Mouse (Mus musculus): ENCODE data around the gene Gabra3. TPM values are rescaled to one million over a fixed set of nuclear protein-coding genes. Genes with fewer than 3 reads are reported as not detected.
A peak's percentile ranks its signal among the peaks of the same experiment; 100 is the strongest.

The Gabra3 gene
- 46.1 and 53.3 TPM in 2 replicates for polyA plus RNA-seq (2015; fragmentation: Nextera tagmentation; extraction: Ambion mirVana)

GRCm38 (mm10) chrX:72656230-72656898 is at the start of gene Gabra3:
Gene Gabra3 (minus strand): TSS chrX:72656848.
- peak within 1 kb of the TSS; percentile 53 for H3K4me2 ChIP-seq
- H3K4me3 ChIP-seq (replicated peaks) = peak within 1 kb of the TSS; percentile 47
- H3K9me3 ChIP-seq (replicated peaks) = no peaks in the 10 kb centered on the region
- H3K27me3 ChIP-seq (replicated peaks) = no peaks in the 10 kb centered on the region
- H3K9ac ChIP-seq (replicated peaks) = peak within 1 kb of the TSS; percentile 52
- peak; percentile 92 for ATAC-seq (ENCODE audit: low FRiP score)
- H3K36me3 ChIP-seq = no peaks in the 10 kb centered on the region
- 9% methylated on average over 4 of the region's 4 CpGs for WGBS
- H3K27ac ChIP-seq (replicated peaks) = peak within 1 kb of the TSS; percentile 77
- H3K4me1 ChIP-seq = no peaks in the 10 kb centered on the region; the same call in 1 of the 2 replicates

GRCm38 (mm10) chrX:72655789-72656188 is 859 bp downstream of the Gabra3 start:
- ATAC-seq (ENCODE audit: low FRiP score) = peak; percentile 91
- Histone ChIP-seq H3K4me3 (replicated peaks) (peak overlapping the region; percentile 47), H3K9me3 (replicated peaks) (no peaks in the 10 kb centered on the region), H3K27me3 (replicated peaks) (no peaks in the 10 kb centered on the region), H3K9ac (replicated peaks) (peak overlapping the region; percentile 52), H3K27ac (replicated peaks) (peak overlapping the region; percentile 77), H3K36me3 (no peaks in the 10 kb centered on the region), H3K4me1 (no peaks in the 10 kb centered on the region; the same call in 1 of the 2 replicates), H3K4me2 (peak overlapping the region; percentile 53)
- WGBS = 18% methylated on average over 10 of the region's 11 CpGs

- 21% methylated on average over 5 of the region's 5 CpGs for WGBS
- H3K4me1 ChIP-seq = no peaks in the 10 kb centered on the region; the same call in 1 of the 2 replicates
- H3K9ac ChIP-seq (replicated peaks) = peak overlapping the region; percentile 52
- H3K27ac ChIP-seq (replicated peaks) = peak overlapping the region; percentile 77
- H3K36me3 ChIP-seq = no peaks in the 10 kb centered on the region
- peak; percentile 76 for ATAC-seq (ENCODE audit: low FRiP score)
- peak overlapping the region; percentile 47 for H3K4me3 ChIP-seq (replicated peaks)
- no peaks in the 10 kb centered on the region for H3K9me3 ChIP-seq (replicated peaks)
- peak overlapping the region; percentile 53 for H3K4me2 ChIP-seq
- no peaks in the 10 kb centered on the region for H3K27me3 ChIP-seq (replicated peaks)
Observed at GRCm38 (mm10) chrX:72655381-72655780, 1.3 kb downstream of the Gabra3 start.

- H3K27ac ChIP-seq (replicated peaks) = no peak overlapping the region
- no peak overlapping the region for H3K9ac ChIP-seq (replicated peaks)
- no peaks in the 10 kb centered on the region for H3K27me3 ChIP-seq (replicated peaks)
- H3K4me1 ChIP-seq = no peaks in the 10 kb centered on the region; the same call in 1 of the 2 replicates
- 77% methylated on average over 3 of the region's 3 CpGs for WGBS
- no peaks in the 10 kb centered on the region for H3K36me3 ChIP-seq
- no peak overlapping the region for H3K4me3 ChIP-seq (replicated peaks)
- ATAC-seq (ENCODE audit: low FRiP score) = no peak
- no peak overlapping the region for H3K4me2 ChIP-seq
- no peaks in the 10 kb centered on the region for H3K9me3 ChIP-seq (replicated peaks)
Observed at GRCm38 (mm10) chrX:72650688-72651087, 6.0 kb downstream of the Gabra3 start.

- no peak for ATAC-seq (ENCODE audit: low FRiP score)
- Histone ChIP-seq H3K27me3 (replicated peaks) (no peaks in the 10 kb centered on the region), H3K9ac (replicated peaks) (no peak overlapping the region), H3K4me1 (no peaks in the 10 kb centered on the region), H3K36me3 (no peaks in the 10 kb centered on the region), H3K27ac (replicated peaks) (no peak overlapping the region), H3K9me3 (replicated peaks) (no peaks in the 10 kb centered on the region), H3K4me3 (replicated peaks) (no peak overlapping the region), H3K4me2 (no peak overlapping the region)
- 69% methylated on average over 2 of the region's 2 CpGs for WGBS
Observed at GRCm38 (mm10) chrX:72644691-72645090, 12.0 kb downstream of the Gabra3 start.

- ATAC-seq (ENCODE audit: low FRiP score) = no peak
- no peaks in the 10 kb centered on the region for H3K9me3 ChIP-seq (replicated peaks)
- WGBS = 80% methylated on average over 5 of the region's 5 CpGs
- H3K27ac ChIP-seq (replicated peaks) = no peak overlapping the region
- H3K4me3 ChIP-seq (replicated peaks) = no peak overlapping the region
- no peaks in the 10 kb centered on the region for H3K4me1 ChIP-seq
- no peaks in the 10 kb centered on the region for H3K27me3 ChIP-seq (replicated peaks)
- no peak overlapping the region for H3K9ac ChIP-seq (replicated peaks)
- no peak overlapping the region for H3K4me2 ChIP-seq
- H3K36me3 ChIP-seq = no peaks in the 10 kb centered on the region
Observed at GRCm38 (mm10) chrX:72497284-72497683, 159.4 kb downstream of the Gabra3 start.

GRCm38 (mm10) chrX:72489806-72490205 is 166.8 kb downstream of the Gabra3 start:
- H3K27ac ChIP-seq (replicated peaks) = no peak overlapping the region
- H3K9me3 ChIP-seq (replicated peaks) = no peaks in the 10 kb centered on the region
- ATAC-seq (ENCODE audit: low FRiP score) = no peak
- H3K27me3 ChIP-seq (replicated peaks) = no peaks in the 10 kb centered on the region
- 95% methylated on average over 2 of the region's 2 CpGs for WGBS
- no peak overlapping the region for H3K4me3 ChIP-seq (replicated peaks)
- H3K9ac ChIP-seq (replicated peaks) = no peak overlapping the region
- H3K36me3 ChIP-seq = no peaks in the 10 kb centered on the region
- no peak overlapping the region for H3K4me2 ChIP-seq
- H3K4me1 ChIP-seq = no peaks in the 10 kb centered on the region

- no peak for ATAC-seq (ENCODE audit: low FRiP score)
- H3K4me2 ChIP-seq = no peak within 1 kb of the TSS
- H3K4me3 ChIP-seq (replicated peaks) = no peak within 1 kb of the TSS
- H3K27me3 ChIP-seq (replicated peaks) = no peaks in the 10 kb centered on the region
- no peak within 1 kb of the TSS for H3K27ac ChIP-seq (replicated peaks)
- H3K4me1 ChIP-seq = no peaks in the 10 kb centered on the region
- no peaks in the 10 kb centered on the region for H3K9me3 ChIP-seq (replicated peaks)
- no peaks in the 10 kb centered on the region for H3K36me3 ChIP-seq
- 89% methylated on average over 6 of the region's 6 CpGs for WGBS
- H3K9ac ChIP-seq (replicated peaks) = no peak within 1 kb of the TSS
Observed at GRCm38 (mm10) chrX:72386758-72387157, 269.9 kb downstream of the Gabra3 start, which contains the start of gene Magea10. Gene Magea10 (minus strand): TSS chrX:72386858.

MicroRNAs within 50 kb of the gene (microRNA counts, 519-probe panel; counts per million panel counts)
- 2,006 counts per million, percentile 43 among the panel's probes with 10 or more counts for microRNA mmu-miR-105
- microRNA mmu-miR-767 = 1,451 counts per million, percentile 14 among the panel's probes with 10 or more counts

Small RNAs within 50 kb of the gene (microRNA-seq; reads per million reads assigned to microRNA genes)
- gene Mir105 (not detected), gene Mir767 (not detected)

Other genes with a start within 250 kb of the Gabra3 start
- gene Gabrq, start 168.3 kb upstream of the Gabra3 start, polyA plus RNA-seq (2015; fragmentation: Nextera tagmentation; extraction: Ambion mirVana) = 3.4 and 4.0 TPM in 2 replicates

All from neural tube, embryonic 15.5 days (tissue).